Mouse (Mus musculus) testis, adult 2 months (tissue): Measurements from ENCODE around the gene Srsf4. TPM values are rescaled to one million over a fixed set of nuclear protein-coding genes. Genes with fewer than 3 reads are reported as not detected.
A peak's percentile ranks its signal among the peaks of the same experiment; 100 is the strongest.

Source experiments
- H3K27ac ChIP-seq: fragments of 200-500 bp; 2 replicates; pipeline ENCODE4 v1.5.1; 2012; ENCODE audit warnings: low read depth, low read length; ENCODE audit not compliant: control insufficient read depth, insufficient read depth
- H3K27me3 ChIP-seq: fragments of 200-500 bp; 2 replicates; pipeline ENCODE4 v1.6.1; 2012; ENCODE audit warnings: mild to moderate bottlenecking, low read length, moderate library complexity; ENCODE audit not compliant: control insufficient read depth, insufficient read depth
- H3K36me3 ChIP-seq: fragments of 200-500 bp; 2 replicates; pipeline ENCODE4 v1.6.1; 2012; ENCODE audit warnings: mild to moderate bottlenecking, low read length; ENCODE audit not compliant: control insufficient read depth, insufficient read depth
- H3K4me1 ChIP-seq: fragments of 200-500 bp; 2 replicates; pipeline ENCODE4 v1.6.1; 2012; ENCODE audit warnings: low read length; ENCODE audit not compliant: control insufficient read depth, insufficient read depth
- H3K4me3 ChIP-seq: fragments of 200-500 bp; 2 replicates; pipeline ENCODE4 v1.5.1; 2012; ENCODE audit warnings: low read depth, mild to moderate bottlenecking, low read length, moderate library complexity, mixed read lengths; ENCODE audit not compliant: control insufficient read depth
- CTCF ChIP-seq: fragments of 200-500 bp; IDR thresholded peaks from 2 replicates; pipeline ENCODE4 v1.5.1; 2012; ENCODE audit warnings: low read depth, mild to moderate bottlenecking, inconsistent platforms, low read length, moderate library complexity; ENCODE audit not compliant: control insufficient read depth, insufficient read depth, insufficient replicate concordance
- POLR2A ChIP-seq: fragments of 200-500 bp; IDR thresholded peaks from 2 replicates; pipeline ENCODE4 v1.6.1; 2012; ENCODE audit warnings: low read depth, mild to moderate bottlenecking, inconsistent platforms, low read length, moderate library complexity; ENCODE audit not compliant: control insufficient read depth
- polyA plus RNA-seq: library from polyadenylated mRNA; depleted of rRNA; stranded (reverse); fragments of >200 nt; gene quantifications from 2 replicates; pipeline ENCODE4 v1.2.3, GENCODE M21; 2012

Srsf4 gene
- polyA plus RNA-seq, 1 experiment = 44.1 TPM

- Histone ChIP-seq H3K27me3 (no peaks in the 10 kb centered on the region), H3K4me1 (peaks cover 43% of the 10 kb centered on the region), H3K36me3 (no peaks in the 10 kb centered on the region), H3K4me3 (peak overlapping the region; percentile 64), H3K27ac (peak overlapping the region; percentile 34)
- TF ChIP-seq POLR2A (no peak), CTCF (peak; percentile 92)
Observed at GRCm38 (mm10) chr4:131916425-131916824, 43.0 kb downstream of the Srsf4 start.

DNA sequence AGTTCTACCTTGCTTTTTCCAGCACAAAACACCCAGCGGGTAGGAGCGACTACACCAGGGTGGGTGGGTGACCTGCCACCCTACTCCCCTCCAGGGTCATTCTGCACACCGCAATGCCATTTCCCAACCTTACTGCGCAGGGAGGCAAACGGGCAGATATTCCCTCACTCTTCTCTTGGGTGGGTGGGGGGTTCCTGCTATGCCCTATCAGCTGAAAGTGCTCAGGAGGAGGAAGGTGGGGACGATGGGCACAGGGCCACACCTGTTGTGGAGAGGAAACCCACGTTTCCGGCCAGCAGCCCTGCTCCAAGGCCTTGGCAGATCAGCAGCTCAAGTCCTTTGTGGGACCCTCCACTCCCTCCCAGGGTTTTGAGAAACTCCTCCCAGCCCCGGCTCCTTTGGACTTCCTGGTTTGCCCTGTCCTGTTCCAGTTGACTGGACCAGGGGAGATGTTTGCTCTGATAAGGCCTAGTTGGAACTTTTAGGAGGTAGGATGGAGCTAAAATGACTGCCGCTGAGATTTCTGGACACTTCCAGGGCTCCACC, 43.7 kb downstream of the Srsf4 start:
- no peaks in the 10 kb centered on the region for H3K27me3 ChIP-seq
- no peak overlapping the region for H3K4me3 ChIP-seq
- H3K4me1 ChIP-seq = peaks cover 46% of the 10 kb centered on the region
- H3K27ac ChIP-seq = no peak overlapping the region
- TF ChIP-seq POLR2A (no peak), CTCF (0 out of 2 replicates have a peak, but pooled peaks have one; percentile 6)
- H3K36me3 ChIP-seq = no peaks in the 10 kb centered on the region

DNA sequence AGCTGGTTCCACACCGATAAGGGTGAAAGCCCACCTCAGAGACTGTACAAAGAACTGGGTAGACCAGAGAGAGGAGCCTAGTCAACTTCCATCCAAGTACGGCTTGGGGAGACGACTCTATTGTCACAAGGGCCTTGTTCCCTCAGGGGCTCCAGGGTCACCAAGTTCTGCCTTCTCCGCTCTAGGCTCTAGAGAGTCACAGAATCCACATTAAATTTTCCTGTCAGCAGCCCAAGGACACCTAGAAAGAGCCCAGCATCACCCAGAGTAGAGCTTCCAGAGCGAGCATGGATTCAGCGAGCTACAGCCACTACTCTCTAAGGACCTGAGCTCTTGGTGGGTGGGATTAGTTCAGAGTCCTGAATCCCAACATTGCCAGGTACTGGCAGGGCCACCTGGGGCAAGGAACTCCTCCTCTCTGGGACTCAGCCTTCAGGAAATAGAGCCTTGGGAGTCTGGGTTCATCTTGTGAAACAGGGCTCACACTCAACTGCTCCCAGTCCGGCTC, 44.7 kb downstream of the Srsf4 start:
- H3K4me1 ChIP-seq = peaks cover 51% of the 10 kb centered on the region
- no peak overlapping the region; the same call in 1 of the 2 replicates for H3K27ac ChIP-seq
- no peak overlapping the region for H3K4me3 ChIP-seq
- no peaks in the 10 kb centered on the region for H3K27me3 ChIP-seq
- no peak for TF ChIP-seq POLR2A
- no peak for TF ChIP-seq CTCF
- H3K36me3 ChIP-seq = no peaks in the 10 kb centered on the region

DNA sequence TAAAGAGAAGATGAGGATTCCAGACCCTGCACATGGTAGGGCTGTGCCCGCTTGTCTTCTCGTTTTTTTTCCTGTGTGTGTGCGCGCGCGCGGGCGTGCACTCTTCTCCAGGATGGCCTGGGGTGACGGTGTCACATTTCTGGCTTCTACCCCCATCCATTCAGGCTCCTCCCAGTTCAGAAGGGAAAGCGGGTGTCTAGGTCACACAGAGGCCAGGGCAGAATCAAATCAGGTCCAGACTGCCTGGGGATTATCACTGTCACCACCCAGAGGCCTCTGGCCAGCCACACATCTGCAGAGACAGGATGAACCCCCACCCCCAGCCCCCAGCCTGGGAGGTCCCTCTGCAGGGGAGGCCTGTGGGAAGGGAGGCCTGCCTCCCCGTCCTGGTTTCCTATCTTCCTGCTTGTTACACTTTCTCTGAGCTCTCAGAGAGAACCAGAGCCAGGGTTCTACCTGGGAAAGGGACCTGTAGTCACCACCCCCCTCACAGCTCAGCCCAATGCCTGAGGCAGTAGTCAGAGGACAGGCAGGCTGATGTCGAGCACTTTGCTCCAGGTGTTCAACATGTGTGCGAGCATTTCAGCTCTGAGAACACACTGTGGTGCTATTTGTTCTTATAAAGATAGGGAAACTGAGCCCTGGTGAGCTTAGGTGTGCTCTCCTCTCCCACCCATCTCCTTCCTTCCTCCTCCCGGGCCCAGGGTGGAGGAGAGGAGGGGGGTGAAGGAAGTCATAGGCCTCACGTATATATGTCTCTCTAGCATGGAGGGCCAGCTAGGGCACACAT, 45.5 kb downstream of the Srsf4 start:
- H3K4me3 ChIP-seq = no peak overlapping the region
- peaks cover 53% of the 10 kb centered on the region for H3K4me1 ChIP-seq
- H3K36me3 ChIP-seq = no peaks in the 10 kb centered on the region
- TF ChIP-seq POLR2A (no peak), CTCF (no peak)
- no peaks in the 10 kb centered on the region for H3K27me3 ChIP-seq
- no peak overlapping the region for H3K27ac ChIP-seq

- H3K4me3 ChIP-seq = peak overlapping the region; percentile 44
- H3K36me3 ChIP-seq = no peaks in the 10 kb centered on the region
- H3K4me1 ChIP-seq = peaks cover 50% of the 10 kb centered on the region
- H3K27me3 ChIP-seq = no peaks in the 10 kb centered on the region
- TF ChIP-seq CTCF (no peak), POLR2A (no peak)
- peak overlapping the region; percentile 39 for H3K27ac ChIP-seq
Observed at GRCm38 (mm10) chr4:131919506-131920140, 46.2 kb downstream of the Srsf4 start.

- TF ChIP-seq CTCF = no peak
- TF ChIP-seq POLR2A = peak; percentile 35; the same call in 1 of the 2 replicates
- peak overlapping the region; percentile 39 for H3K27ac ChIP-seq
- H3K4me1 ChIP-seq = peaks cover 45% of the 10 kb centered on the region
- H3K4me3 ChIP-seq = peak overlapping the region; percentile 71
- no peaks in the 10 kb centered on the region for H3K36me3 ChIP-seq
- H3K27me3 ChIP-seq = no peaks in the 10 kb centered on the region
Observed at GRCm38 (mm10) chr4:131920141-131920594, 46.8 kb downstream of the Srsf4 start.
